Mouse (Mus musculus): Measurements from ENCODE around the gene Shroom3.

The Shroom3 gene

DNA sequence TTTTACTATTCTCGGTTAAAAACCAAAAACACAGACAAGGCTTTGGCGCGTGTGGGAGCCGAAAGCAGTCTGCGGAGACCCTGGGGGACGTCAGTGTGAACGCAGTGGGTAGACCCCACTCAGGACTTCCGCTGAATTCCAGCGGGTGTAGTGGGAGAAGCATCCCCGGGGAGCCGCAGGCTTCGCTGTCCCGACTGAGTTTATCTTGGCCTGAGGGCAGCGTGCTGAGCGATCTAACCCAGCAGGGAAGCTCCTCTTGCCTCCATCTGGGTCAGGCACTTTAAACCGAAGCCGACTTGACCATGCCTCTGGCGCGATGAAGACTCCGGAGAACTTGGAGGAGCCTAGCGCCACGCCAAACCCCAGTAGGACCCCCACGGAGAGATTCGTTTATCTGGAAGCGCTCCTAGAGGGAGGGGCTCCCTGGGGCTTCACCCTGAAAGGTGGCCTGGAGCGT lies at the start of gene Shroom3:
Gene Shroom3, plus strand, starts transcription at position 85 of the 457 bp plus-strand sequence.
- peak; percentile 51 for DNase-seq

DNA sequence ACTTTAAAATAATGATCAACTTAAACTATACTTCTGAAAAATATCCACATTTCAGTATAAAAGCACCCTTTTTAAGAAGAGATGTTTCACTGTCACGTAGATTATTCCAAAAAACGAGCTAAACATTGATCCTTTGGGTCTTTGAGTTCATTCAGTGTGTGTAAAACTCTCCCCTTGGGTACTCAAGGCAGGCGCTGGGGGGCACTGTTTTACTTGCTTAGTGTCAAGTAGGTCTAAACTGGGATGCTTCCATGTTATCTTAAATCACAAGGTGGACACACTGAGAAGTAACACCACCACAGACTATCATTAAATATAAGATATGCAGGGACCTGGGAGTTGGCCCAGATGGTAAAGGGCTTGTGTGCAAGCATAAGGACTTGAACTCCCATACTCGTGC lies 49.7 kb upstream of the Shroom3 start:
- DNase-seq = peak; percentile 14

DNA sequence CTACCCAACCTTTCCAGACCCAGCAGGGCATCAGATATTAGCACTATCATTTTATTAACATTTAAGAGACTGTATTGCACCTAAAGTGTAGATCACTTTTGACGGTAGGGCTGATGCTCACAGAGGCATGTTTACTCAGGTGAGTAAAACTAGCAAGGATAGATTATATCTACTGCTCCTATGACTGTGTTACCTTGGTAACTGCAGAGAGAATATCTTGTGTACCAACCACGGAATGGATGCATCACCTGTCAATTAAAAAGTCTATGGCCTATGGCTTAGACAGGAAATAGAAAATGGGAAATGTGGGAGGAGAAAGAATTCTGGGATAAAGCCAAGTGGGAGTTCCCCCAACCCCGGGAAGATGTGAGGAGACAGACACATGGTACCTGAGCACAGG lies 48.3 kb upstream of the Shroom3 start:
- no peak for DNase-seq

DNA sequence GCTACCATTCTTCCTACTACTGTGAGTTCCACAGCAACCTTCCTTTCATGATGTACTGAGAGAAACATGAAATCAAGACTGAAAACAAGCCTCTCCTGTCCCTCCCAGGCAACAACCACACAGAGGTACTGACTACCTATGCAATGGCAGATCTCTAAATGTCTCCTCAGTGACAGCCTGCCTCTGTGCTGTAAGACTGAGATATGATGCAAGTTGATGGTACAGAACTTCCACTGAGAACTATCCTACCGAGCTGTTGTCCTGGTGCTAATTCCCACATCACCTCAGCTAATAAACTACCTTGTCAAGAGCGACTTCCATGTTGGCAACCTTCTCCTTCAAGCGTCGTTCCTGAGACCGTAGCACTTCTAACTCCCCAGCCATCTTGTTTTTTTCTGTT lies 47.3 kb upstream of the Shroom3 start:
- DNase-seq = no peak

DNA sequence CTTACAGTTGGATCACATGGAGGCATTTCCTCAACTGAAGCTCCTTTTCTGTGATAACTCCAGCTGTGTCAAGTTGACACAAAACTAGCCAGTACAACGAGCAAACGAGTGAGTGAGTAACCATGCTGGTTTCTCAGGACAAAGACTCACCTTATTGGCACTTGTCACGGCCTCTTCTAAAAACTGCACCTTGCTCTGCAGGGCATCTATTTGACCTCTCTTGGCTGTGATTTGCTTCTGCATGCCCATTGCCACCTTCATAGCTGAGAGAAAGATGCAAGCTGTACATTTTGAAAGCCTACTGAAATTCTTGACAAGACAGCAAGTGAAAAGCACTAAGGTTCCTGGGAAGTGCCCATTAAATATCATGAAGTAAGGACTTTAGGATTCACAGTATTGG lies 42.4 kb upstream of the Shroom3 start:
- DNase-seq = no peak

DNA sequence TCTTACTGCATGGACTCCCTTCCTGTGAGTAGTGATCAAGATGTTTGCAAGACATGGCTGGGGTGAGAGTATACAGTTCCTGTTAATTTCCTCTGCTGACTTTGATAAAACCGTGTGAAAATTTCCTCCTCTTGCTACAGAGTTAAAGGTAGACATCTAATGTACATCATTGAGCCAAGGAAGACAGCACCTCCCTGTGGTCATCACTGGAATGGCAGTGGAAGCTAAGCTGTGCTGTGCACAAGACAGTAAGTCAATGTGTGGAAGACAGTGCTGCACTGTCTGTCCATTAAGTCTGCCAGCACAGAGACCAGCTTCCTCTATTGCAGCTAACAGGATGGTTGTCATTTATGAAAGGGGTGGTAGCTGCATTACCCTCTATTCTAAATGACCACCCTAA lies 27.0 kb upstream of the Shroom3 start:
- DNase-seq = peak; percentile 84

DNA sequence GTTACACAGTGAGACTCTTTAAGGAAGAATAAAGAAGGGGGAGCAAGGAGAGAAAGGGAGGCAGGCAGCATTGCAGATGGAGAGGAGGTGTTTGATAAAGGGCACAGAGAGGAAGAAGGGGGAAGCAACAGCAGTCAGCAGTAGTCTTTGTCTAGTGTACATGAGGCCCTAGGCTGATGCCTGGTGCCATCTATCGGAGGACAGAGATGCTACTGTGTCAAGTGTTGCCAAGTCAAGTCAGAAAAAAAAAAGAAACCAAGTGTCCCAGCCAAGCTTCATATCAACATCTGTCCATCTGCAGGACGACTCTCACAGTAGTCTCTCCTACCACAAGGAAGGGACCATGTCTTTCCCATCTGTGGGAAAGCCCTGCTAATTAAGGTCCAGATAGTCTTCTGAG lies 18.9 kb upstream of the Shroom3 start:
- DNase-seq = no peak

DNA sequence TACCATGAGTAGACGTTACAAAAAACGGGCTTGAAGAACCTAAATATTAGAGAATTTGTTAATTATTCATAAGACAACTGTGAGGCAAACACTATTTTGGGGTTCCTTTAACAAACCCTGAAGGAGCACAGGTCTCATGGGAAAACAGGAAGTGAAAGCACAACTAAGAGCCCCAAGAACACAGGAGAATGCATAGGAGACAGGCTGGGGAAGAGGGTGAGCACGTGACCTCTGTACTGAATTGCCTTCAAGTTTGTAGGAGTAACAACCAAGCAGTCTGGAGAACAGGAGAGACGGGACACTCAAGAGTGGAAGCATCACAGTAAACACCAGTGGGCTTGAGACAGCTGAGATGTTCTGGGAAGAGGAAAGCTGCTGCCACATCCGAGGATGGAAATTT lies 16.4 kb upstream of the Shroom3 start:
- DNase-seq = no peak

DNA sequence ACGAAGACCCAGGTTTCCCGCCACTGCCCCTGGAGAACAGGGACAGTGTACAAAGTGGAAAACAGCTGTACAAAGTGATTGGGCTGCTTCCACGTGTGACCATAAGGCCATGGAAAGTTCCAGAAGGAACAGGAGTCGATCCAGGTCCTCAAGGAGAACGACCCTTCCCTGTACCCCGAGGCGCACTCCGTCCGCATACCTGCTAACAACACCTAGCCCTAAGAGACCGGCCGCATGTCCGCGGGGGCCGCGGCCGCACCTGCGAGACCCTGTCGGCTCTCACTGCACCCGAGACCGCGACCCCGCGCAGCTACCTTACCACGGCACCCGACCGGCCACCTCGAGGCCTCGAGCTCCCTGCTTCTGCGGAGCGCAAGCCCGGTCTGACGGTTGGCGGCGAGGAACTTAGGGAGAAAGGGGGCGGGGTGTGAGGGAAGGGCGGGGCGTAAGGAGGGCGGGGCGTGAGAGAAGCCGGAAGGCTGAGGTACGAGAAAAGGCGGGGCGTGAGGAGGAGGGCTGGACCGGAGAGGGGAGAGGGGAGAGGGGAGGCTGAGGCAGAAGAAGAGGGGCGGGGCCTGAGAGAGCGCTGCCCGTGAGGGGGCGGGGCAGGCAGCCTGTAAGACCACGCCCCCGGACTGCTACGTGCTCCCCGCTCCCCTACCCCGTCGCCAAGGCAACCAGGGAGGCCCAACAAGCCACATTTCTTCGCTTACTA lies 8.2 kb upstream of the Shroom3 start, which contains the start of gene Ccdc158:
Gene Ccdc158, minus strand, starts transcription at position 413 of the 715 bp plus-strand sequence.
- peak; percentile 92 for DNase-seq

DNA sequence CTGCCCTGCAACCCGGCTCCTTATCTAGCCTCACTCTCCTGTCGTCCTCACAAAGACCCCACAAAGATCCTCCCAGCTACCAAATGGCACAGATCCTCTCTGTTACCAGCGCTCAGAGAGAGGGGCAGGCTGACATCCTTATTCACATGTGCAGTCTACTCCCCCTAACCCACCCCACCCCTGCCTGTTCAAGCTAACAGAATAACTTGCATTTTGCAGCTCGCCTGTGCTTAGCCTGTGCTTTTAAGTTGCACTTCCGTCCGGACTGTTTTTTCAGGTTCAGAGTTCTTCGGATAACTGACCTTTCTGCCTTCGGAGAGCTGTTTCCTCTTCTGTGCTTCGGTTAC lies 7.7 kb upstream of the Shroom3 start:
- no peak for DNase-seq

DNA sequence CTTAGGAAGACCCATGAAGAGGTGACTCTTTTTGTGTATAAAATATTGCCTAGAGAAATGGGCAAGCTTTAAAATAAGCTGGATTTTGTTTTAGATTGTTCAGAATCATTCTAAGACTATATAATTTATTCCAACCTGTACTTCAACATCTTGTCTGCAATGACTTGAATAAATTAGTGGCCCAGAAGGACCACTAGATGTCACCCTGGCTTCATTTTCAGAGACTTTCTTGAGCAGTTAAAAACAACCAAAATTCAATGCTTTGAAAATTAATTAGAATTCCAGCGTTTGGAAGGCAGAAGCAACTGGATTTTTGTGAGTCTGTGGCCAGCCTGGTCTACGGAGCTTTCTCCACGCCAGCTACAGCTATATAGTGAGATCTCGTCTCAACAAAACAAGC lies 3.8 kb upstream of the Shroom3 start:
- peak; percentile 65 for DNase-seq

DNA sequence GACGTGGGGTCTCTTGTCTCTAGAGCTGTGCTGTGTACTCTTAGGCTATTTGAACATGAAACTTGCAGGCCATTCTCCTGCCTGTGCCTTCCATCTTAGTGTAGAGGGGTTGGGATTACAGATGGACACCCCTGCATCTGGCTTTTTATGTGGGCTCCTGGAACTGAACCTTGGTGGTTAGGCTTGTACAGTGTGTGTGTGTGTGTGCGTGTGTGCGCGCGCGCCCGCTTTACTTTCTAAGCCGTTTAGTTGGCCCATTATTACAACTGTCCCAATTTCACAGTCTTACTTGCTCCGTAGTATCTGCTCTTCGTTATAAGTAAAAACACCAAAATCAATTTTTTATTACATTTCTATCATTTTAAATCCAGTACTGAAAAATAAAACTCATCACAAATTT lies 1.4 kb upstream of the Shroom3 start:
- no peak for DNase-seq

DNA sequence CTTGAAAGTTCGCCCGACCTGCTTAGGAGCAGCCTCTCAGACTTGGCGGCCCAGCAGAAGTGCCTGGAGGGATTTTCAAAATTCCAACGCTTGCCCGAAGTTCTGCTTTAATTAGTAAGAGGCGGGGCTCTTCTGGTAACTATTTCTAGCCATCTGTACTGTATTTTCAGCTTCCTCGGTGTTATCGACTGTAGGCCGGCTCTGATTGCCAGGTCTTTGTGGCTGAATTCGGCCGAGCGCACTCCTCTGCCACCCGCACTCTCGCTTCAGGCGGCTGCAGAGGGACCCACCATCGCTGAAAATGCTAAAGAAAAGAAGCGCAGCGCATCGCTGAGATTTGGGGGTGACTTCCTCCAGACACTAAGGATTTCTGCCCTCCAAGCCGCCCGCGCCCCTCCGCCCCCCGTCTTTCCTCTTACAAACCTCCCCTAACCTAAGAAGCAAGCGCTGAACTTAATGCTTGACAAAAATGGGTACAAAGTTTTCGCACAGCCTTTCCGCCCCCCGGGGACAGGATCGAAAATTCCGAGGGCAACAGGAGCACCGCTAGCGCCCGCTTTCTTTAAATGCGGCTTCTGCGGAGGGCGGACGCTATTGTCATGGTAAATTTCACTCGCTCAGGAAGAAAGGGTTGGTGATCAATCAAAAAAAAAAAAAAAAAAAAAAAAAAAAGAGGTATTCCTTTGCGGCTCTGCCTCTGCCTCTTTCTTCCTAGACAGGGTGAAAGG lies 450 bp upstream of the Shroom3 start:
- peak; percentile 41 for DNase-seq

DNA sequence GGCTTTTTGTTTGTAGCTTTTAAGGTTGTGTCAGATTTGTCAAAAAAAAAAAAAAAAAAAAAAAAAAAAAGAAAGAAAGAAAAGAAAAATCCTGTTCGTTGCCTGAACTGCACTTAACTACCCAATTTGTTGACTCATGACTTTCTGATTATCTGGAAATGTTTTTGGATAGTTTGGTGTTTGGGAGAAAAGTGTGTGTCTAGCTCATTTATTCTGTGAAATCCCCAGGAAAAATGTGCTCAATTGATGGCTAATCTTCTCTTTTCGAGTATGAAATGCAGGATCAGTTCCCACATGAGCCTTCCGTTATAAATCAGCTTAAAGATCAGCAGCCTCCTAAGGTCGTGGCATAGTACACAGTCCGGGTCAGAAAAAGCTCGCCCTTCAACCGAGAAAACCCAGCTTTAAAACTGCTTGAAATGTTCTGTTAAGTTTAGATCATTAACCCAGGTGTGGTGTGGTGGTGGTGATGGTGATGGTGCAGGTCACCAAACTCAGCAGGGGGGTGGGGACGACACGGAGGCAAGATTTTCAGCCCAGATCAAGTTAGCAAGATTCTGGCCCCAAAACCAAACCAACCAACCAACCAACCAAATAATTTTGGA lies 738 bp downstream of the Shroom3 start:
- no peak for DNase-seq

DNA sequence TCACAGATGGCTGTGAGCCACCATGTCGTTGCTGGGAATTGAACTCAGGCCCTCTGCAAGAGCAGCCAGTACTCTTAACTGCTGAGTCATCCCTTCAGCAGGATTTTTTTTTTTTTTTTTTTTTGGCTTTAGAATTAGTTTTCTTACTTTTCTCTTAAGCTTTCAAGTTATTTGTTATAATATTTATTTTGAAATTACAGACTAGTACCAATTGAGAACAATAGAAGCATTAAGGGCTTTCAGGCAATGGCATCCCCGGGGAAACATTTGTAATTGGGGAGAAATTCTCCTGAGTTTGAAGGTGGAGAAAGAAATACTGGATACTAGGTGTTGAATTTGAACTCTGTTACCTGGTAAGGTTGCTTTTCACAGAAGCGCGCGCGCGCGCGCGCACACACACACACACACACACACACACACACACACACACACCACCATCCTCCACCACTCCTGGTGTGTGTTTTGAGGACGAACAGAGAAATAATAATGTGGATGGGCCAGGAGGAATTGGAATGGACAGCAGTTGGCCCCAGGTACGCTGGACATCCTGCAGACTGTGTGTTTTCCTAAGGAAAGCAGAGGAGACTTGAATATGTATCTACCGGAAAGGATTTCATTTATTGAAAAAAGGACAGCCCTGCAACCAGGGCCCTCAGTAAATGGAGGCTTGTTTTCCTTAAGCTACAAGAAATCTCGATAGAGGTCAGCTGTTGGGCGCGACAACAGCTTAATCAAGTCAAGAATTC lies 1.7 kb downstream of the Shroom3 start:
- DNase-seq = no peak

DNA sequence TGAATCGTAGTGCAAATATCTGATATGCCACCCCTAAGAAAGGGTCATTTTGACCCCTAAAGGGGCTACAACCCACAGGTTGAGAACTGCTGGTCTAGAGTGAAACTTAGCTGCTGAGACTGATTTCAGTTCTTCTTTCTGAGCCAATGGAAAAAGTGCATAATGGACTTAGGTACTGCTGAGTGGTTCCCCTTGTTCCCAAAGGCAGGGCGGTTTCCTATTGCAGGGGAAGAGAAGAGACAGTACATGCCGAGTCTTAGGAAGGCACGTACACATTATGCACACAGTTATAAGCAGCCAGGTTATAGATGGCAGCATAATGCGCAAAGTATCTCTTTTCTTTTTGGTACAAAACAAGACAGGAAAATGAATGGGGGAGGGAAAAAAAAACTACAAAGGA lies 4.9 kb downstream of the Shroom3 start:
- DNase-seq = no peak

DNA sequence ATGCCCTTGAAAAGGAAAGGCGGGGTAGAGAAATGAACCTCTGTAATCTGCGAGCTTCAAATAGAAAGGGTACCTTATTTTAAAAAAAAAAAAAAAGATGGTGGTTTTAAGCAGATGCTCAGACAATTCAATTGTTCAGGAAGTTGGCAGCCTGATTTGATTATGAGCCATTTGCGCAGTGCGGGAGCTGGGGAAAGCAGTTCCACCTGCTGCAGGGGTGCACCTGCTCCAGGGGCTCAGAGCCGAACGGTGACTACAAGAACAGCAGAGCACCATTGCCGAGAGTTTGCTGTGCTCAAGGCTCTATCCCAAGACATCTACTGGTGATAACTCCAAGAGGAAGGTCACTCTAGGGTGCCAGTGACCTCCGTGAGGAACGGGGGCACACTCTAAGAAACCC lies 5.3 kb downstream of the Shroom3 start:
- no peak for DNase-seq

DNA sequence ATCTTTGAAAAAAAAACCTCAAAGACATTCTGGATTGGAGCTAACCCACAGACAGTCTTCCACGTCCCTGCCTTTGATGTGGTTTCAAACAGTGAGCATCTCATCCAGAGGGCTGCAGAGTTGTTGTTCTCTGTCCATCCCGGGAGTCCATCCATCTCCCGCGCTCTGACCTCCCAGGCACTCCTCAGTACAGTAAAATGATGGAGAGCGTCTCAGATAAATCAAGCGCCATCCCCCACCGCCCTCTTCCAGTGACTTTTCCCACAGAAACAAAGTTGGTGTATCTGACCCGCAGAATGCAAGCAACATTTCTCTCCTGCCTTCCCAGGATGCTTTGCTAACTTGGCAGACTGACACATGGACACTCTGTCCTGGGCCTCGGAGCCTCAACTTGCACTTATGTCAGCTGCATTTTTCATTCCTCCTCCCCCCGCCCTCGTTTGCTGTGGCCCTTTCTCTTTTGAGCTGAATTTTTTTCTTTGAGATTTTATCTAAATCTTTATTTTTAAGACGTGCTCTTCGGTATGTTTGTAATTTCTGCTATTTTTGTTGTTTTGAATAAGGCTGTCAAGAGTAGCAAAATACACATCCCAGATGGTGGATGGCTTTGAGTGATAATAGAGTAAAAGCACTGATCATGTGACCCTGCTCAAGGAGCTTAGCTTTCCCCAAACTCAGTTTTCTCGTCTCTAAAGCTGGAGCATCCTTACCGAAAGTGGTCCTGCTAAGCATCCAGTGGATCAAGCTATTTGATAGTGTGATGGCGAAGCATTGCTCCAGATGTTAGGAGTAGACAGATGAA lies 9.2 kb downstream of the Shroom3 start:
- DNase-seq = peak; percentile 53

DNA sequence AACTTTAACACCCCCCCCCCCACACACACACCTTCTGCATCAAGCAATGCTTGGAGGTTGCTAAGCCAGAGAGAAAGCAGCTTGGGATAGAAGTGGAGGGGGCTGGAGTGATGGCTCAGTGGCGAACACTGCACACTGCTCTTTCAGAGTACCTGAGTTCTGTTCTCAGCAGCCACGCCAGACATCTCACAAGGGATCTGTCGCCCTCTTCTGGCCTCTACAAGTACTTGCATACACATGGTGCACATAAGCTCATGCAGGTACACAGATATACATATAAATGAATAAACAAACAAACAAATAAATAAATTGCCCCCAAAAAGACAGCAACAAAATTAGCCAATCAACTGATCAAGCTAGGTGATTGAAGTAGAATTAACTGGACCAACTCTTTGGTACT lies 10.5 kb downstream of the Shroom3 start:
- no peak for DNase-seq

DNA sequence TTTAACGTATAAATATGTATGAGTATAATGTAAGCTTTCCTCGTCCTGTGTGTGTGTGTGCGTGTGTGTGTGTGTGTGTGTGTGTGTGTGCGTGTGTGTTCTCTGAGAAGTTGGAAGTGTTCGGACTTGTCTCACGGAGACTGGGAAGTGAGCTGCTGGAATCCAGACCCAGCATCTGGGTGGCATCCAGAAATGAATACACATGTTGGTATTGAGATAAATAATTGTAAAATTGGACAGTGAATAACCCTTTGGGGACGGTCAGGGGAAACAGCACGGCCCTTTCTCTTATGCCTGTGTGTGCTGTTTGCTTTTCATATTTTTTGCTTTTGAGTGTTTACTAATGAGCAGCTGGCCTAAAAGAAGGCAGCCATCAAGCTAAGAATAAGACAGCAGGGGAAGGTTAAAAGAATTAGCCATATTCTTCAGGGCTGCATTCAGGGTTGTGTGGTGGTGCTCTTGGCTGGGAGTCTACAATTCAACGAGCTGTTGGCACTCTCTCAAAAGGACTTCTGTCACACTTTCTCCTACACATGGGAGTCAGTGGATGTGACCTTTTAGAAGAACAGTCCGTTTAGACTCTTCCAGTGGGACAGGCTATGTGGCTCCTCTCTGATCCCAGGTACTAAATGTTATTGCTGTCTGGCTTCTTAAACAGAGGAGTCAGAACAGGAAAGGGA lies 11.2 kb downstream of the Shroom3 start:
- no peak for DNase-seq

DNA sequence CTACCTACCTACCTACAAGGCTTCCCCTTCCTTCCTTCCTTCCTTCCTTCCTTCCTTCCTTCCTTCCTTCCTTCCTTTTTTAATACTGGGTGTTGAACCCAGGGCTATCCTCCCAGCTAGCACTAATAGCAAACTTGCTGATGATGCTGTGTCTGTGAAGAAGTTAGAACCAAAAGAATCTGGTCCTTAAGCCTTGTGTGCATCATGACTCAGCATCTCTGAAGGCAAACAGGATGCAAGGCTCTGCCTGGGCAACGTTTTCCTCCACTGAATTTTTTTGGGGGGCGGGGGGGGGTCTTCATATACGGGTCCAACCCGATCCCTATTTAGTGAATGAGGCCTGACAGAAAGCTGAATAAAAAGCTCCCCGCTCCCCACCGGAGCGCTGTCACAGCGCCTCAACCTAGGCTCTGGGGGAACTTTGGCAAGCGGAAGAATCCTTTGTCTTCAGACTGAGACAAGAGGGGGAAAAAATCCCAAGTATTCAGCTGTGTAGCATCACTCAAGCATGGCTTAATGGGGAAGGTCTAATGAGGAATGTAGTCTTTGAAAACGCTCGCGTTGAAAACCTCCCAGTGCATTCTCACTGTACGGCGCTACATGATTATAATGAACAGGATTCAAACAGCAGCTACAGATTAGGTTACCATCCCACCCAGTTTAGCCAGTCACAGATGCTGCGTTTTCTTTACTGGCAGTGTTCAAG lies 15.0 kb downstream of the Shroom3 start:
- no peak for DNase-seq
